Mouse (Mus musculus): ENCODE results near the gene 1700122O11Rik.

- no peak for TF ChIP-seq POLR2A (IDR thresholded peaks at IDR 0.05; ENCODE audit: low read depth, low read length)
- TF ChIP-seq CTCF (IDR thresholded peaks at IDR 0.05; ENCODE audit: extremely low read depth, insufficient read depth, insufficient read length, insufficient replicate concordance): no peak
These were observed 1.2 kb downstream of the 1700122O11Rik start for GRCm38 (mm10) chr17:48036921-48037320.

All from spleen, adult 2 months (tissue).